Mouse (Mus musculus): ENCODE measurements at regions not wholly inside any gene's neighbourhood (a gene's known extent, or its start where the extent isn't known, plus 50 kb on each side); places are given as distances from the start of the nearest gene placed in this dataset.

- TF ChIP-seq EP300 (IDR thresholded peaks at IDR 0.05; ENCODE audit: low read depth) (no peak), CTCF (IDR thresholded peaks at IDR 0.05; ENCODE audit: low read depth) (no peak)
These were observed 151.3 kb upstream of the 4933402D24Rik start for GRCm38 (mm10) chr1:63920181-63920933.
